Mouse (Mus musculus) limb, embryonic 11.5 days (tissue): ENCODE results near the gene Bank1. TPM values are rescaled to one million over a fixed set of nuclear protein-coding genes. Genes with fewer than 3 reads are reported as not detected.

Experiments used
- ATAC-seq: fragments of 200-750 bp; cut with Nextera tagmentation; 2 replicates; pipeline ENCODE4 v1.8.0; 2017; ENCODE audit warnings: low read depth; ENCODE audit not compliant: insufficient number of reproducible peaks, low FRiP score, low TSS enrichment
- DNase-seq: peaks from one replicate; pipeline ENCODE4 v3.0.0-alpha.2; 2015; ENCODE audit warnings: low spot score
- H3K27ac ChIP-seq: fragments of 300-500 bp; sonication (generic); replicated peaks from 2 replicates; pipeline ENCODE4 v1.5.1; 2014; ENCODE audit warnings: low read depth, mild to moderate bottlenecking, low read length
- H3K27me3 ChIP-seq: fragments of 300-500 bp; sonication (generic); 2 replicates; pipeline ENCODE4 v1.6.1; 2014; ENCODE audit warnings: mild to moderate bottlenecking, low read length, mixed read lengths; ENCODE audit not compliant: control insufficient read depth, insufficient read depth
- H3K36me3 ChIP-seq: fragments of 300-500 bp; sonication (generic); 2 replicates; pipeline ENCODE4 v1.6.1; 2014; ENCODE audit warnings: mild to moderate bottlenecking, low read length, moderate library complexity, mixed read lengths; ENCODE audit not compliant: control insufficient read depth, insufficient read depth
- H3K4me1 ChIP-seq: fragments of 300-500 bp; sonication (generic); 2 replicates; pipeline ENCODE4 v1.6.1; 2014; ENCODE audit warnings: low read length, mixed read lengths; ENCODE audit not compliant: control insufficient read depth, insufficient read depth
- H3K4me2 ChIP-seq: fragments of 300-500 bp; sonication (generic); 2 replicates; pipeline ENCODE4 v1.6.1; 2014; ENCODE audit warnings: low read depth, mild to moderate bottlenecking, moderate library complexity; ENCODE audit not compliant: severe bottlenecking
- H3K4me3 ChIP-seq: fragments of 300-500 bp; sonication (generic); 2 replicates; pipeline ENCODE4 v1.5.1; 2014; ENCODE audit warnings: low read depth, low read length
- H3K9ac ChIP-seq: fragments of 300-500 bp; sonication (generic); 2 replicates; pipeline ENCODE4 v1.6.1; 2014; ENCODE audit warnings: mild to moderate bottlenecking, low read length
- H3K9me3 ChIP-seq: fragments of 300-500 bp; sonication (generic); 2 replicates; pipeline ENCODE4 v1.6.1; 2016; ENCODE audit warnings: low read length; ENCODE audit not compliant: control insufficient read depth
- WGBS: fragments of 180-500 bp; shearing (Covaris S2); extraction: QIAGEN DNeasy Blood & Tissue Kit; methylation state at CpG from one replicate; pipeline ENCODE4 v1.1.7; 2014; 5-methylcytosine and 5-hydroxymethylcytosine counted together
- polyA plus RNA-seq: library from polyadenylated mRNA; unstranded; fragments of >200 nt; fragmentation: Nextera tagmentation; extraction: Ambion mirVana; gene quantifications from 2 replicates; pipeline ENCODE4 v1.2.1, GENCODE M21; 2014

Bank1 gene
- polyA plus RNA-seq, 1 experiment from 2014 or later = 0.33 TPM

DNA sequence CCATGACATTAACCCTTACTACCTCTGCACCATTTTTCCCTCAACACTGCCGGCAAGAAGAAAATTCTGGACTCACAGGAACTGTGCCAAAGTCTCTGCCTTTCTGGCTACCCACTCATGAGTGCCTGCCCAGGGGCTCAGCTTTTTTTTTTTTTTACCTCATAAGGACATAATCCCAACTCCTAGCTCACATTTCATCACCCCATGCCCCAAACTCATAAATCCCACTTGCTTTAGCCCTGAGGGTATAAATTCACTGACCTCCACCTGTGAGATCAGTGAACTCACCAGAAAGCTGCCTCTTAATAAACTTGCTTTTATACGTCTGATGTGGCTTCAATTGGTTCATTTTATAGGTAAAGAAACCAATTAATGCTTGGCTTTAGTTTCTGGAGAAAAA is 28.5 kb downstream of the Bank1 start:
- H3K36me3 ChIP-seq = no peaks in the 10 kb centered on the region
- H3K9me3 ChIP-seq = no peaks in the 10 kb centered on the region
- no peak overlapping the region for H3K9ac ChIP-seq
- no peak overlapping the region for H3K27ac ChIP-seq
- H3K4me3 ChIP-seq = no peak overlapping the region
- no peak overlapping the region for H3K4me2 ChIP-seq
- WGBS = 6% methylated on average over 2 of the region's 2 CpGs
- ATAC-seq (peak; percentile 86), DNase-seq (peak; percentile 65)
- no peaks in the 10 kb centered on the region for H3K4me1 ChIP-seq
- no peaks in the 10 kb centered on the region for H3K27me3 ChIP-seq

- Histone ChIP-seq H3K9me3 (no peaks in the 10 kb centered on the region), H3K9ac (no peak overlapping the region), H3K4me1 (no peaks in the 10 kb centered on the region), H3K36me3 (no peaks in the 10 kb centered on the region), H3K27me3 (no peaks in the 10 kb centered on the region), H3K27ac (no peak overlapping the region), H3K4me3 (no peak overlapping the region), H3K4me2 (no peak overlapping the region)
- DNase-seq (no peak), ATAC-seq (no peak)
- 84% methylated on average over 2 of the region's 2 CpGs for WGBS
Measured at GRCm38 (mm10) chr3:136295250-136295649, 30.6 kb downstream of the Bank1 start.

DNA sequence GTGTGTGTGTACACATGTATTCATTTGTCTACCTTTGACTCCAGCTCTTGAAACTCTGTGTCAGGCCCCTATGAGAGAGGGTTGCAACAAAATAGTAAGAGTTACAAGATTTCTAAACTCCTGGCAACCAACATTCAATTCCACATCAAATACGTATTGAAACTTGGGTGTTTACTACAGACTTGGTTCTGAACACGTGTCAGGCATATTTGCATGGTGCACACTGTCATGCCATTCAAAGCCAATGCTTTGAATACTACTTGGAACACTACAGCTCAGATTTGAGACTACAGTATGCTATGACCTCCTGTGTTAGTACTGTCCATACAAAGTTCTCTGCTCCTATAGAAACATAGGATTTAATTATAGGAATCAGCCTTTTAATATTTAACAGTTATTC is 38.0 kb downstream of the Bank1 start:
- no peaks in the 10 kb centered on the region for H3K27me3 ChIP-seq
- H3K4me3 ChIP-seq = no peak overlapping the region
- no peak overlapping the region for H3K9ac ChIP-seq
- no peak for ATAC-seq
- no peaks in the 10 kb centered on the region for H3K4me1 ChIP-seq
- 87% methylated on average over 2 of the region's 2 CpGs for WGBS
- DNase-seq = no peak
- H3K4me2 ChIP-seq = no peak overlapping the region
- no peaks in the 10 kb centered on the region for H3K36me3 ChIP-seq
- no peak overlapping the region for H3K27ac ChIP-seq
- H3K9me3 ChIP-seq = no peaks in the 10 kb centered on the region

DNA sequence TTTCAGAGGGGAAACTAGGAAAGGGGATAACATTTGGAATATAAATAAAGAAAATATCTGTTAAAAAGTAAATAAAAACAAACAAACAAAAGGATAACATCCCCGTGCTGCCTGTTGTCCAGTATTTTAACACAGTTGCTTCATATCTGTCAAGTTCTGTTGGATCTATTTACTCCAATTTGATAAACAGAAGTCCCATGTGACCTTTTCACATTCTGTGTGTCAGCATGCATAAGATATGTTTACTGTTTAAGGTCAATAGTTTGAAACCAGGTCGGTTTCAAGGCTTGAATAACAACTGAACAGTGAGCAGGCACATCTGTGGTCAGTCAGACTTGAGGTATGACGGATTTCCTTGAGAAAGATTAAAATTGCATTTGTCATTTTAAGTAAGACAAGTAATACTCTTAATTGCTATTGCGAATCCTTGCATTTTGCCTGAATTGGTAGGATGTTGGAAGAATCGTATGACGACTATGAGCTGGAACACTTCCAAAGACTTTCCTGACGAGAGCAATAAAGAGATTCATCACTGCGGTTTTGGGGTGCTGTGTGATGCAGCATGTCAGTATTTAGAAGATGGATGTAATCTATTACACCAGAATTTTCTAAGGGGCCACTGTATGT is 60.8 kb downstream of the Bank1 start:
- H3K4me3 ChIP-seq = no peak overlapping the region
- H3K9ac ChIP-seq = no peak overlapping the region
- H3K4me2 ChIP-seq = no peak overlapping the region
- ATAC-seq (no peak), DNase-seq (no peak)
- no peaks in the 10 kb centered on the region for H3K27me3 ChIP-seq
- H3K27ac ChIP-seq = no peak overlapping the region
- WGBS = 85% methylated on average over 8 of the region's 8 CpGs
- H3K36me3 ChIP-seq = no peaks in the 10 kb centered on the region
- no peaks in the 10 kb centered on the region for H3K9me3 ChIP-seq
- no peaks in the 10 kb centered on the region for H3K4me1 ChIP-seq

DNA sequence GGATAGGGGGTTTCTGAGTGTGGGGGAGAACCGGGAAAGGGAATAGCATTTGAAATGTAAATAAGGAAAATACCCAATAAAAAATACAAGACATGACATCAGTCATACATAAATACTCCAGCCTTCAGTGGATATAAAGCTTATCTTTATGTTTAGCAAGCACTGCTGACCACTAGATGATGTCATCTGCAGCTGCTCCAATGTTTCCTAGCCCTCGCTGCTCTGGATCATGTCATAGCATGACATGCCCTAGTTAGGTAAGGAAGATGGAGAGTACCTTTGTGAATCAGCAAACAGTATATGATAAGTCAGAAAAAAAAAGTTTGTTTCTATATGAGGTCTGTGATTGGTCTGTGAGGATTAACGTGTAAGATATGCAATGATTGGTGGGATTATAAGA is 68.1 kb downstream of the Bank1 start:
- ATAC-seq = no peak
- no peak overlapping the region for H3K4me3 ChIP-seq
- no peaks in the 10 kb centered on the region for H3K36me3 ChIP-seq
- H3K4me2 ChIP-seq = no peak overlapping the region
- H3K9me3 ChIP-seq = no peaks in the 10 kb centered on the region
- WGBS = 96% methylated on average over 3 of the region's 3 CpGs
- no peaks in the 10 kb centered on the region for H3K4me1 ChIP-seq
- no peak for DNase-seq
- H3K9ac ChIP-seq = no peak overlapping the region
- H3K27me3 ChIP-seq = no peaks in the 10 kb centered on the region
- H3K27ac ChIP-seq = no peak overlapping the region

DNA sequence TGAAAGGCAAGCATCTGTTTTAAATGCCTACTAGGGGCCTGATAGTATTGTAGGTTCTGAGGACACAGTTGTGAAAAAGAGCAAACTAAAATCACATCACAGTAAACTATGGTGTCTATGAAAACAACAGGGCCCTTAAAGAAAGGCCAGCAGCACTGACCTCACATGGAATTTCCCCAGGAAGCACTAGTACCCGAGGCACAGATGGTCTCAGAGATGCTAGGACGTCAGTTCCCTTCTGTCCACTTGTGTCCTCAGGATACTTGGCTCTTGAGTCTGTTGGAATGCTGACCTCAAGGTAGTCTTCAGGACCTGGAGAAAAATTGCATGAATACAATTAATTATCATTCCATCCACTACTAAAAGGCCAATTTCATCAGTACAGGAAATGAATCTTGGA is 71.2 kb downstream of the Bank1 start:
- Histone ChIP-seq H3K4me1 (no peaks in the 10 kb centered on the region), H3K9ac (no peak overlapping the region), H3K4me2 (no peak overlapping the region), H3K4me3 (no peak overlapping the region), H3K27me3 (no peaks in the 10 kb centered on the region), H3K9me3 (no peaks in the 10 kb centered on the region), H3K36me3 (no peaks in the 10 kb centered on the region), H3K27ac (no peak overlapping the region)
- WGBS = 57% methylated on average over 2 of the region's 2 CpGs
- ATAC-seq (no peak), DNase-seq (no peak)

DNA sequence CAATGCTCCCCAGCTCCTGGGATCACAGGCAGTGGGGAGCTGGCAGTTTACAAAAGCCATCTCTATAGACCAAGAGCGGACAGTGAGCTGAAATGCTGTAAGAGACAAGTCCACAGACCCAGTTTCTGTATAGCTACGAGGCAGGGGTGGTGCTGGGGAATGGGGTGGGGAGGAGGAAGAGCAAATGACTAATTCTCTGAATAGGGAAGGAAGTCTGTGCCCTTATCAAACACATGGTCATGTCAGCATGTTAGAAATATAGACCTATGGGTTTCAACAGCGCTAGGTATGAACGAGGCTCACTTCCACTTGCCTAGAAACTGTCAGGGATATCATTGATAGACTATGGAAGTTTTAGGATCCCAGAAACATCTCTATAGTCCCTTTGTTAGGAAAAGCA is 73.0 kb downstream of the Bank1 start:
- Histone ChIP-seq H3K27me3 (no peaks in the 10 kb centered on the region), H3K4me3 (no peak overlapping the region), H3K27ac (no peak overlapping the region), H3K4me2 (no peak overlapping the region), H3K9me3 (no peaks in the 10 kb centered on the region), H3K4me1 (no peaks in the 10 kb centered on the region), H3K9ac (no peak overlapping the region), H3K36me3 (no peaks in the 10 kb centered on the region)
- ATAC-seq (no peak), DNase-seq (no peak)
- WGBS = 86% methylated on average over 4 of the region's 4 CpGs

- Histone ChIP-seq H3K9ac (no peak overlapping the region), H3K4me3 (no peak overlapping the region), H3K36me3 (no peaks in the 10 kb centered on the region), H3K27me3 (no peaks in the 10 kb centered on the region), H3K9me3 (no peaks in the 10 kb centered on the region), H3K4me2 (no peak overlapping the region), H3K4me1 (no peaks in the 10 kb centered on the region), H3K27ac (no peak overlapping the region)
- ATAC-seq (no peak), DNase-seq (no peak)
- WGBS = 95% methylated on average over 4 of the region's 4 CpGs
Measured at GRCm38 (mm10) chr3:136251578-136251977, 74.3 kb downstream of the Bank1 start.

DNA sequence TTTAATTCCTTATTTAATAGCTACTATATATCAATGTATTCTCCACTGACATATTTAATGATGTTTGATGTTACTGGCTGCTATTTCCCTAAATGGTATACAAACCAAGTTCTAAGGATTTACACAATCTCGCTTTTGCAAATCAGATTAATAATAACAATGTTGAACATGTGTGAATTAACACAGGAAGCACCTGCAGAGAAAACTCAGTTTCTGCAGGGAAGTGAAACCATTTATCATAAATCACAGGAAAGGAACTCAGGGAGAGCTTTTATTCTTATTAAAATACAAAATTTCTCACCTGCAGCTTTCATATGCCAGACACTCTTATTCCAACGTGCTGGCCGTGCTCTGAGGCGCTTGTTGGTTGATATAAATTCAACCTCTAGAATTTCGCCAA is 78.5 kb downstream of the Bank1 start:
- no peaks in the 10 kb centered on the region for H3K36me3 ChIP-seq
- H3K4me1 ChIP-seq = no peaks in the 10 kb centered on the region
- H3K9ac ChIP-seq = no peak overlapping the region
- no peaks in the 10 kb centered on the region for H3K27me3 ChIP-seq
- H3K4me2 ChIP-seq = no peak overlapping the region
- DNase-seq (no peak), ATAC-seq (peak; percentile 44; the same call in 1 of the 2 replicates)
- H3K4me3 ChIP-seq = no peak overlapping the region
- H3K27ac ChIP-seq = no peak overlapping the region
- H3K9me3 ChIP-seq = no peaks in the 10 kb centered on the region
- 57% methylated on average over 5 of the region's 5 CpGs for WGBS
